Mouse (Mus musculus) mature B cell (primary cell): ENCODE measurements around the gene Mettl5.

ENCODE experiments used
- in situ Hi-C: fragments of 300-500 bp; cut with MboI; formaldehyde crosslinking; loops from 2 replicates; pipeline ENCODE4 v1.14.3; 2019

The Mettl5 gene

GRCm38 (mm10) chr2:69856392-69856791, 29.0 kb downstream of the Mettl5 start:
- in situ Hi-C loops: no loop called here

DNA sequence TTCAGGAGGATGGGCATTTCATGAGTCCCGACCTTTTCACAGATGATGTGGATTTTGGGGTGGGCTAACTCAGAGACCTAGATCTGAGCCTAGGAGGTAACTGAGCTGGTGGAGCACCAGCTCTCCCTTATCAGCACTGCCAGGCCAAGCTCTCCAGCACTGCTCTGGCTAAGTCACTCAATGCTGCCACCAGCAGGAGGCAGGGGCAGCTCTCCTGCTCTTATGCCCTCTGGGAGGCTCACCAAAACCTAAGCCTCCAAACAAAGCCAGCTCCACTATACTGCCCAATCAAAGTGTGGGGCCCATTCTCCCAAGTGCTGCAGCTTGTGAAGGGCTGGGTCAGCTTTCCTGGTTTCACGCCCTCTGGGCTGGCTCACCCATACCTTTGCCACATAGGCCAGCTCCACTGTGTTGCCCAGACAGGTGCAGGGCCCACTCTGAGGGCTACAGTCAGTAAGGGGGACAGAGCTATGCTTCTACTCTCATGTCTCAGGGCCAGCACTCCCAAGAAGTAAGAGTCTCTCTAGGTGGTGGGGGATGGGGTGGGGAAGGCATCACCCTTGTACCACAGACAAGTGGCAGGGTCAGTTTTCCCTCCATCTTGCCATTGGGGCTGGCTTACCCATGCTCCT, 33.9 kb downstream of the Mettl5 start:
- in situ Hi-C loops: no loop called here

- in situ Hi-C loops: no loop called here
These were observed 36.2 kb downstream of the Mettl5 start for GRCm38 (mm10) chr2:69849215-69849614.

- in situ Hi-C loops: no loop called here
These were observed 45.2 kb downstream of the Mettl5 start for GRCm38 (mm10) chr2:69840261-69840660.

DNA sequence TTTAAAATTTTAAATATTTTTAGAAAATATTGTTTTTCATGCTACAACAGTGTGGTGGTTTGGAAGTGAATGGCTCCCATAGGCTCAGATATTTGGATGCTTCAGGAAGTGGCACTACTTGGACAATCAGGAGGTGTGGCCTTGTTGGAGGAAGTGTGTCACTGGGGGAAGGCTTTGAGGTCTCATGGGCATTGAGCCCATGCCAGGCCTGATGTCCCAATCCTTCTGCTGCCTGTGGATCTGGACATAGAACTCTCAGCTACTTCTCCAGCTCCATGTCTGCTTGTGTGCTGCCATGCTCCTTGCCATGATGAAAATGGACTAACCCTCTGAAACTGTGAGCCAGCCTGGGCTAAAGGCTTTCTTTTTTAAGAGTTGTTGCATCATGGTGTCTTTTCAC, 46.7 kb downstream of the Mettl5 start:
- in situ Hi-C loops: no loop called here

- in situ Hi-C loops: no loop called here
These were observed 47.4 kb downstream of the Mettl5 start for GRCm38 (mm10) chr2:69837996-69838395.

- in situ Hi-C loops: no loop called here
These were observed 48.0 kb downstream of the Mettl5 start for GRCm38 (mm10) chr2:69837244-69837967.

GRCm38 (mm10) chr2:69830116-69830515, 55.3 kb downstream of the Mettl5 start:
- in situ Hi-C loops: no loop called here

DNA sequence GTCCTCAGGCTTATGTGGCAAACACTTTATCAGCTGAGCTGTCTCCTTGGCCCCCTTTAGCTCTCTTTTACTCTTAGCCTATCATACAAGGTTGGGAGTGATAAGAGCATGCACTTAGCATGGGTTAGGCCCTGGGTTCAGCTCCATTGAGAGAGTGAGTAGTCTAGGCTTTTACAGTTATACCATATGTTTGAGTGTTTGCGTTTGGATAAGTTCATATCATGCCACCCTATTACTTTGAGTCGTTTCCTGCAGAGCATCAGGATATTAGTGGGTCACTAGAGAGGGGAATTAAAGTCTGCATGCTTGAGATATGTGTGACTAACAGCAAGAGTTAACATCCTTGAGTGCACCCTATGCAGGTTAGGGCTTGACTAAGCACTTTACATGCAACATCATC, 55.7 kb downstream of the Mettl5 start:
- in situ Hi-C loops: no loop called here

GRCm38 (mm10) chr2:69828031-69828430, 57.4 kb downstream of the Mettl5 start:
- in situ Hi-C loops: no loop called here

DNA sequence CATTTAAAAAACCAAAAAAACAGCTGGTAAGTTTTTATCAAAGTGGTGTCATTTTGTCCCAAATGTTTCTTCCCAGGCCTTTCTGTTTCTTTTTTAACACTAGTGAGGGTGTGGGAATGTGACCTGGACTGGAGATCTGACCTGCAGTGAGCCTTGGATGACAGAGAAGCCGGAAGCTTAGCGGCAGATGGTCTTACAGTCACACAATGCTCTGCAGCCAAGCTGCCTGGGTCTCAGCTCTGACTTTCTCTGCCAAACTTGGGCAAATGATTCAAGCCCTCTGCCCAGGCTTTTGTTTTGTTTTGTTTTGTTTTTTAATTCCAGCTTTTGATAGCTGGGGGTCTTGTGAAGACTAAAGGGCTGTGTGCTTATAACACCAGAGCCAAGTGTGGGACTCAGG, 59.0 kb downstream of the Mettl5 start:
- in situ Hi-C loops: no loop called here

- in situ Hi-C loops: no loop called here
These were observed 59.5 kb downstream of the Mettl5 start for GRCm38 (mm10) chr2:69825898-69826297.

GRCm38 (mm10) chr2:69823129-69823677, 62.2 kb downstream of the Mettl5 start:
- in situ Hi-C loops: no loop called here

- in situ Hi-C loops: no loop called here
These were observed 62.9 kb downstream of the Mettl5 start for GRCm38 (mm10) chr2:69822361-69823128.

GRCm38 (mm10) chr2:69821711-69822110, 63.7 kb downstream of the Mettl5 start, which contains the start of gene Klhl23:
Gene Klhl23 (plus strand): TSS chr2:69821944.
- in situ Hi-C loops: no loop called here
